Mouse (Mus musculus): Measurements from ENCODE around the gene Trim69.

Gene Trim69

DNA sequence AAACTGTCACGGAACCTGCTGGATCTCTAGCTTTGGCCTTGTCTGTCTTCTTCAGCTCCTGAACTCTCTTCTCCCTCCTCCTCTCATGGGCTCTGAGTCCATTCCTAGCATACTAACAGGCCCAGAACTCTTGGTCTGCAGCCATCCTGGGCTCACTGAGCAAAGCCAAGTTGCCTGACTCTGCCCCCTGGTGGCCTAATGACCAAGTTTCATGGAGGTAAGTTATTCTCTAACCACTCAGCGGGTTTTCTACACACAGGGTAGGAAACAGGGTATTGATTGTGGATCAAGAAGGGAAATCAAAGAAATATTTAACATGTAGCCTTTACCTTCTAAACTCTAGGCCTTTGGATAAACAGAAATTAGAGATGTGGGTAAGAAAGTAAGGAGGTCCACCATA is at the start of gene Trim69:
Gene Trim69 (plus strand): TSS at position 21 of the 400 bp plus-strand sequence.
- peak; percentile 66 to 82 for DNase-seq (ENCODE audit: low spot score in 2 of 2)

DNA sequence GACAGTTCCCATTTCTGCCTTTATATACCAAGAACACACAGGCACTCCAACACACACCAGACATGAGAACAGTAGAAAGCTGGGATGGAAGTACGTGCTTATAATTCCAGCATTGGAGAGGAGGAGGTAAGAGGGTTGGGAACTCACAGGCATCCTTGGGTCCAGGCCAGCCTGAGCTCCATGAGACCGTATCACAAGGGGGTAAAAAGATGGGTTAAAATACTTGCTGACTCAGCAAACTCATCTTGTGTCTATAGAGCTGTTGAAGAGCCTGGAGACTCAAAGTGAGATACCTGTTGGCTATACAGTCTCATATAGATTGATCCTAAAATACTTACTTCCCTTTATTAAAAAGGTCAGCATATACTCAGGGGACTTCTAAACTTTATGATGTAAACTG is 43.6 kb upstream of the Trim69 start:
- DNase-seq (ENCODE audit: low spot score in 2 of 2), result no peak

GRCm38 (mm10) chr2:122117961-122118958 is 42.2 kb upstream of the Trim69 start, which contains the start of gene Spg11:
TSS of gene Spg11 (minus strand) at chr2:122118386.
- peak; percentile 97 for DNase-seq (ENCODE audit: low spot score in 2 of 2)

- DNase-seq (ENCODE audit: low spot score in 2 of 2), result no peak
Observed at GRCm38 (mm10) chr2:122125680-122126572, 34.6 kb upstream of the Trim69 start.

GRCm38 (mm10) chr2:122126765-122127347 is 33.6 kb upstream of the Trim69 start:
- no peak for DNase-seq (ENCODE audit: low spot score in 2 of 2)

DNA sequence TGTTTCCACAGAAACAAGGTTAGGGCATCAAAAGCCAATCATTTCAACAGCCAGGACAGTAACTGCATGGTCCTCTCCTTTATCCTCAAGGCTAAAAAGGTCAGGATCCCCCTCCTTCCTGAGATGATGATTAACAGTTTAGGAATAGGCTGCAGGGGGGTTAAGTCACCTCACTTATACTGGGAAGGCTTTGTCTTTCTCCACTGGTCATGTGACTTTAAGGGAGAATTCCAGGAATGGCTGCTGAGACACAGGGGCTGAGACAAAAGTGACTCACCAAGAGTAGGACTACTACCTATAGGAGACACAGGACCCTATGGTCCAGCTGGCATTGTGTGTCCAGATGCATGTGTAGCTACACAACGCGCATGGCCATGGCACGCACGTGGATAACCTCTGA is 32.9 kb upstream of the Trim69 start:
- DNase-seq (ENCODE audit: low spot score in 2 of 2), result no peak

- DNase-seq (ENCODE audit: low spot score in 2 of 2), result no peak
Observed at GRCm38 (mm10) chr2:122132078-122132477, 28.4 kb upstream of the Trim69 start.

GRCm38 (mm10) chr2:122132618-122133017 is 27.9 kb upstream of the Trim69 start:
- no peak for DNase-seq (ENCODE audit: low spot score in 2 of 2)

GRCm38 (mm10) chr2:122137839-122138465 is 22.5 kb upstream of the Trim69 start:
- DNase-seq (ENCODE audit: low spot score in 2 of 2), result no peak

DNA sequence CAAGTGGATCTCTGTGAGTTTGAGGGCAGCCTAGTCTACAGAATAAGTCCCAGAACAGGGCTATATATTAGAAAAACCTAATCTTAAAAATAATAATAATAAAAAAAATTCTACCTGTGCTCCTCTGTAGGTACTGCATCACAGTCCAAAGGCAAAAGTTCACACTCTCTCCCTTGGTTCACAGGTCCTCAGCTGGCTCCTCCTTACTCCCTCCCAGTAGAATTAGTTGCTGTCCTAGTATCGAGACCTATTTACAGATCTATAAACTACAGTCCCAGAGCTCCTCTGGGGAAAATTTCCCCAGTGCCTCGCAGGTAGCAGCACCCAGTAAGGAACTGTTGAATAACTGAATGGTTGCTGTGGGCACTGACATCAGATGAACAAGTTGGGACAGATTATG is 19.7 kb upstream of the Trim69 start:
- DNase-seq (ENCODE audit: low spot score in 2 of 2), result no peak

GRCm38 (mm10) chr2:122141332-122141967 is 19.1 kb upstream of the Trim69 start:
- no peak for DNase-seq (ENCODE audit: low spot score in 2 of 2)

- no peak for DNase-seq (ENCODE audit: low spot score in 2 of 2)
Observed at GRCm38 (mm10) chr2:122143111-122143510, 17.4 kb upstream of the Trim69 start.

- no peak for DNase-seq (ENCODE audit: low spot score in 2 of 2)
Observed at GRCm38 (mm10) chr2:122145756-122146155, 14.7 kb upstream of the Trim69 start.

DNA sequence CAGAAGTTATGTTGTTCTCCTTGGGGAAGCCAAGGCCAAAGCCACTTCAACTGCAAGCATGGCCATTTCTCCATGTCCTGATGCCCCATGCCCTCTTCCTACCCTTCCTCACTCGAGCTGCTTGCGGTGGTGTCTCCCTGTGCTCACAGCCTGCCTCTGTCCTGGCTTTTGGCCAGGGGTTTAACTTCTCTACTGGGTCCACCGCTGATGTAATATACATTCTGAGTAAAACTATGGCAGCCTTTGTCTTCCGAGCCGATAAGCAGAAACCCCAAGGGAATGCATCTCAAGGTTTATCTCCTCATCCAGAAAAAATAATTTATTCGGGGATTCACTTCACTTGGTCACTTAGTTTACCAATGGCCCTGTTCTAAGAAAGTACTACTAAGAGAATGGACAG is 13.8 kb upstream of the Trim69 start:
- DNase-seq (ENCODE audit: low spot score in 2 of 2), result no peak

DNA sequence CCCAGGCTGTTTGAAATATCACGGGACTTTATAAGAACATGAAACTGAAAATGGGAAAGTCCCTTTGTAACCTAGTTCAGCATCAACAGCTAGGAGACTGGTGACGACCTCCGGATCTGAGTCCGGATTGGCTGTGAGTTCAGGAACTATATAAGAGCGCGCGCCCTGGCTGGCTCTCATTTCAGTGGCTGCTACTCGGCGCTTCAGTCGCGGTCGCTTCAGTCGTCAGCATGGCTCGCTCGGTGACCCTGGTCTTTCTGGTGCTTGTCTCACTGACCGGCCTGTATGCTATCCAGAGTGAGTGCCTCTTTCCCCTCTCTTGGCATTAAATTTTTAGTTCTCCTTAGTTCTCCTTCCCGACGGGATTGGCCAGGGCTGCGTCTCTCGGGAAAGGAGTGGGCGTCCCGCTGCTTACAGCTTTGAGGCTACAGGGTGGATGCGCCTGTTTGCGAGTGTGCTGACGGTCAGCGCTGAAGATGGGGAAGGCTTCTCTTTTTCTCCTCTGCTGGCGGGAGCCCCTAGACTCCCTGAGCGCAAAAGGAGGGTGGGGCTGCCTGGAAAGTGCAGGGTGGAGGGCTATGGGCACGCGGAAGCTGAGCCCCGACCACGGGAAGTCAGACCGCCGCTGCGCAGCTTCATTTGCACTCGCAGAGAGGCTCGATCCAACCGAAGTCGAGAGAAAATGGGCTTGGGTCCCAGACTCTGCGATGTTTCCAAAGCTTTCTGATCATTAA is 12.8 kb upstream of the Trim69 start, which contains the start of gene B2m:
Gene B2m (plus strand): TSS at position 179 of the 734 bp plus-strand sequence.
- DNase-seq (ENCODE audit: low spot score in 2 of 2), result peak; percentile 89 to 93

DNA sequence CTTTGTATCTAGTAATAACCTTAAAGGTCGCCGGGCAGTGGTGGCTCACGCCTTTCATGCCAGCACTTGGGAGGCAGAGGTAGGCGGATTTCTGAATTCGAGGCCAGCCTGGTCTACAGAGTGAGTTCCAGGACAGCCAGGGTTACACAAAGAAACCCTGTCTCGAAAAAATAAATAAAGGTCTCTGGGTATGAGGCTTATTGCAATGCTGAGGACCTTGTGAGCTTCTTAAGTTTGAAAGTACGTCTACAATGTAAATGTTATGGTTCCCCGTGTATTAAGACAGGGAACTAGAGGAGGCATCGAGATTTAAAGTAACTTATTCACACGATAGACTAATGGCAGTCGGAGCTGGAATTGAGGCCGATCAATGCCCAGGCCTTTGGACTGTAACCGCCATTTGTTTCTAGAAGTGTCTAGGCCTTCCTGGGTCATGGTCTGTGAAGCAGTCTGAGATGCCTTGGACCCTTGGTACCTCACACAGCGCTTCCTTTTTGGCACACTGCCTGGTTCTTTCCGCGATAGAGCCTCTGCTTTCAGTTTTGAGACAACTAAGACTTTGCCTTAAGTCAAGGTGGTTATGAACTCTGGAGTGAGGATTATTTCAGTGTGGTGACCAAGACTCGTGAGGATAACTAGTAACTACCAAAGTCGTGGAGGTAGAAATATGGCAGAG is 12.1 kb upstream of the Trim69 start:
- DNase-seq (ENCODE audit: low spot score in 2 of 2), result peak in 1 of 2 experiments; percentile 33

DNA sequence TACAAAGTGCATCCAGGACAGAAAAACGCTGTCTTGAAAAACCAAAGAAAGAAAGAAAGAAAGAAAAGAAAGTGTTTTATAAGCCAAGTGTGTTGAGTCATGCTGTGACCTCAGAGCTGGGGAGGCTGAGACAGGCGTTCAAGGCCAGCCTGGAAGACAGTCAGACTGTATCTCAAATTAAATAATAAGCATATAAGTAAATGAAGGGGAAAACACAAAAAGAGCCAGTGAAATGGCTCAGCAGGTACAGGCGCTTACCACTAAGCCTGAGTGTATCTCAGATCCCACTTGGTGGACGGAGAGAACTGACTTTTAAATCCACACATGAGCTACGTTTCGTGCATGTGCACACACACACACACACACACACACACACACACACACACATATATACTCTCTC is 11.2 kb upstream of the Trim69 start:
- DNase-seq (ENCODE audit: low spot score in 2 of 2), result no peak

GRCm38 (mm10) chr2:122149716-122150115 is 10.8 kb upstream of the Trim69 start:
- DNase-seq (ENCODE audit: low spot score in 2 of 2), result no peak

DNA sequence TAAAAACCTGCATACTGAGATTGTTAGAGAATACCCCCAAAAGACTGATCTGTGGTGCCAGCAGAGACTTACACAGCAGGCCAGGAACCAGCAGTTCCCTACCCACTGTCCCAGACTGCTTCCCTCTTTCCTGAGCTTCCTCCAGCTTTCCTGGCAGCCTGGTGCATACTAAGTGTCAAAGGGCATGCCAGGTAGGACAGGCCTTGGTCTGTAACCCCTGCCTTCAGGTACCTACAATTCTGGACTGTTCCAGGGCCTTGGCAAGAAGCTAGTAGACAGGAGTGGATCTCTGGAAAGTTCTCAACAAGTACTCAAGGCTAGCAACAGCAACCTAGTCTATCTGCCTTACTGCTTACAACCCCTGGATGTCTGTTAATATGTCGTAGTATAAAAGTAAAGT is 9.3 kb upstream of the Trim69 start:
- no peak for DNase-seq (ENCODE audit: low spot score in 2 of 2)

GRCm38 (mm10) chr2:122152850-122153249 is 7.7 kb upstream of the Trim69 start:
- no peak for DNase-seq (ENCODE audit: low spot score in 2 of 2)
